Mouse (Mus musculus): Measurements from ENCODE around the gene Fam43a. TPM values are rescaled to one million over a fixed set of nuclear protein-coding genes. Genes with fewer than 3 reads are reported as not detected.

The Fam43a gene
- 11.1 and 13.0 TPM in 2 replicates for polyA plus RNA-seq (2014; fragmentation: Nextera tagmentation; extraction: Ambion mirVana)

DNA sequence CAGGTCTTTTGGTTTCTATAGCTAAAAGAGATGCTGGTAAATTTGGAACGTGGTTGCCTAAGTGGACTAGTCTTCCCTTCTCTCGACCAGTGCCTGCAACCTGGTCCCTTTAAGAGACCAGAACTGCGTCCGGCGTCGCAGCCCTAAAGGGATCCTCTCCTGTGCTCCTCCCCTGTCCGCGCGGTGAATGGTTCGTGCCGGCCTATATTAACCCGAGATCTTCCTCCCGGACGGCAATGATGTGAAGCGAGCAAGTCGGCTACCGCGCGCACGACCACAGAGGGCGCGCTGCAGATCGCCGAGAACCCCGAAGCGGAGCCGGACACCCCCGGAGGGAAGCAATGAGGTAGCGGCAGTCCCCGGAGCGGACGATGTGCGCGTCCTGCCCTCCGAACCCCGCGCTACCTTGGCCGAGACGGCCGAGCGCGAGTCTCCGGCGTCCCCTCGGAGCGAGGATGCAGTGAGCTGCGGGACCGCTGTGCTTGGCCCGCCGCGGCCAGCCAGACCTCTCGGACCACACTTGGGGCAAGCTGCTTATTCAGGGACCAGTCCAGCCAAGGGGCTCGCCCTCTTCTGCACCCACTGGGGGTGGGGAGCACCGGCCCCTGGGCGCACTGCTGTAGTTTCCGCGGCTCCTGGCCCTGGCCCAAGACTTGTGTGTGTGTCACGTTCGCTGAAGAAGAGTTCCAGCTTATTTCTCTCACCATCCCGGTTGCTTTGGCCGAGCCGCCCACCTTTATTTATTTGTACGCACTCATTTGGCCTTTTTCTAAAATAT lies at the start of gene Fam43a:
Gene Fam43a, plus strand, starts transcription at position 233 of the 778 bp plus-strand sequence.
- H3K27me3 ChIP-seq (ENCODE audit: insufficient read depth, low read length) = peaks cover 5% of the 10 kb centered on the region; the same call in 1 of the 2 replicates
- peak; percentile 82 for ATAC-seq (ENCODE audit: insufficient read depth)
- H3K9ac ChIP-seq = peak within 1 kb of the TSS; percentile 70
- DNase-seq = peak; percentile 96
- peak; percentile 64 for TF ChIP-seq CTCF (IDR thresholded peaks at IDR 0.05; ENCODE audit: low read depth)
- peak within 1 kb of the TSS; percentile 94 for H3K4me2 ChIP-seq
- under 1% methylated on average over 63 of the region's 63 CpGs for WGBS
- peaks cover 4% of the 10 kb centered on the region; the same call in 1 of the 2 replicates for H3K36me3 ChIP-seq (ENCODE audit: insufficient read depth)
- H3K4me3 ChIP-seq (ENCODE audit: low read depth, low read length) = peak within 1 kb of the TSS; percentile 60
- no peaks in the 10 kb centered on the region for H3K9me3 ChIP-seq (ENCODE audit: low read depth, low read length)
- peak within 1 kb of the TSS; percentile 69 for H3K27ac ChIP-seq (ENCODE audit: low read depth)
- peaks cover 29% of the 10 kb centered on the region for H3K4me1 ChIP-seq (ENCODE audit: insufficient read depth)

DNA sequence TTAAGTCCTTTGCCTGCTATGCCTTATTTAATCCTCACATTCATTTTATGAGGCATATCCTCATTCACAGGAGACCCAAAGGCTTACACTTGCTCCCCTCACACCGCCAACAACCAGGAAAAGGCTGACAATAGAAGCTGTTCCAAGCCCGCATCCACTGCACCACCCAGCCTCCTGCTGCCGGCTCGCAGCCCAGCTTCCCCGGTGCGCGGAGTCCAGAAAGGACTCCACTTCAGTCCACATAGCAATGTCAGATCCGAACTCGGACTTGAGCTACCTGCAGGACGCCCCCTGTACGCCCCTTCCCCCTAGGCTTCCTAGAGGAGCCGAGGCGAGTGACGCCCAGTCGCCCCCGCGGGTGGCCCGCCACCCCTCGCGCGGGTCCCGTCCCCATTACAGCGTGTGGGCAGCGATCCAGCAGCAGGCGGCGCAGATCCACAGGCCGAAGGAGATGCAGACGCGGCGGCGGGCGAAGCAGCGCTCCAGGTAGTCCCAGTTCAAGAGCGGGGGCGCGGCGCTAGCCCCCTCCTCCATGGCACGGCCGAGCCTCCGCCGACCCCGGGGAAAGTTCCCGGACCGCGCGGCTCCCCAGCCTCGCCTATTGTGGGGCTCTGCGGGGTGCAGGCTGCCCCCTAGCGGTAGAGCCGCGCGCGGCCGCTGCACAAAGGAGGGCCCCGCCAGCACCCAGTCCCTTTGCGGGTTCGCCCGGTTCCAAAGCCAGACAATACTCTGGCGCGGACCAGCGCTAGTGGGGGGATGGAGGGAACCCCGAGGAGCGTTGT lies 49.4 kb upstream of the Fam43a start:
- peaks cover 11% of the 10 kb centered on the region; the same call in 1 of the 2 replicates for H3K4me1 ChIP-seq (ENCODE audit: insufficient read depth)
- H3K4me3 ChIP-seq (ENCODE audit: low read depth, low read length) = peak overlapping the region; percentile 72
- H3K27ac ChIP-seq (ENCODE audit: low read depth) = peak overlapping the region; percentile 51; the same call in 1 of the 2 replicates
- DNase-seq = peak; percentile 89
- no peaks in the 10 kb centered on the region for H3K9me3 ChIP-seq (ENCODE audit: low read depth, low read length)
- peak; percentile 88 for TF ChIP-seq CTCF (IDR thresholded peaks at IDR 0.05; ENCODE audit: low read depth)
- peak overlapping the region; percentile 89 for H3K9ac ChIP-seq
- WGBS = under 1% methylated on average over 63 of the region's 63 CpGs
- no peaks in the 10 kb centered on the region for H3K27me3 ChIP-seq (ENCODE audit: insufficient read depth, low read length)
- H3K4me2 ChIP-seq = peak overlapping the region; percentile 84
- H3K36me3 ChIP-seq (ENCODE audit: insufficient read depth) = 0 out of 2 replicates have a peak, but pooled peaks cover 9% of the 10 kb centered on the region
- ATAC-seq (ENCODE audit: insufficient read depth) = peak; percentile 86

DNA sequence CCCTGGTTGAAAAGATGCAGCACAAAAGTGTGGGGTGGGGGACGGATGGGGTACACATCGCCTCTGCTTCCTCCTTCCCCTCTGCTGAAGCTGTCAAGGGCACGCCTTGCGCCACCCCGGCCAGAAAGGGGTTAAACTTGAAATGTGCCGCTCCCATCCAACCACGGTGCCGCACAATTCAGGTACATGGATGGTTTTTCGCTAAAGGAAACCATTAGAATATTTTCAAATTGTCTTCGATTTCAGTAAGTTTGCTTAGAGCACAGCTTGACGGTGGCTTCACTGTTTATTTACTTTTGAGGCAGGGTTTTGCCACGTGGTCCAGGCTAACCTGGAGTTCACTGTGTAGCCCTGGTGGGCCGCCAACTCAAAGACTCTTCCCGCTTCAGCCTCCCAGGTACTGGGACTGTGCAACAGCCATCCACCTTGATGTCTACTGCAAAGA lies 48.8 kb upstream of the Fam43a start, which contains the start of gene Tmem44:
Gene Tmem44, minus strand, starts transcription at position 95 of the 445 bp plus-strand sequence.
- Histone ChIP-seq H3K4me1 (ENCODE audit: insufficient read depth) (peaks cover 11% of the 10 kb centered on the region; the same call in 1 of the 2 replicates), H3K36me3 (ENCODE audit: insufficient read depth) (0 out of 2 replicates have a peak, but pooled peaks cover 9% of the 10 kb centered on the region), H3K27ac (ENCODE audit: low read depth) (peak within 1 kb of the TSS; percentile 51; the same call in 1 of the 2 replicates), H3K9ac (peak within 1 kb of the TSS; percentile 89), H3K4me2 (peak within 1 kb of the TSS; percentile 84), H3K4me3 (ENCODE audit: low read depth, low read length) (peak within 1 kb of the TSS; percentile 72), H3K9me3 (ENCODE audit: low read depth, low read length) (no peaks in the 10 kb centered on the region; the same call in 1 of the 2 replicates), H3K27me3 (ENCODE audit: insufficient read depth, low read length) (no peaks in the 10 kb centered on the region)
- peak; percentile 32 for ATAC-seq (ENCODE audit: insufficient read depth)
- 3% methylated on average over 14 of the region's 14 CpGs for WGBS
- TF ChIP-seq CTCF (IDR thresholded peaks at IDR 0.05; ENCODE audit: low read depth) = no peak
- peak; percentile 57 for DNase-seq

DNA sequence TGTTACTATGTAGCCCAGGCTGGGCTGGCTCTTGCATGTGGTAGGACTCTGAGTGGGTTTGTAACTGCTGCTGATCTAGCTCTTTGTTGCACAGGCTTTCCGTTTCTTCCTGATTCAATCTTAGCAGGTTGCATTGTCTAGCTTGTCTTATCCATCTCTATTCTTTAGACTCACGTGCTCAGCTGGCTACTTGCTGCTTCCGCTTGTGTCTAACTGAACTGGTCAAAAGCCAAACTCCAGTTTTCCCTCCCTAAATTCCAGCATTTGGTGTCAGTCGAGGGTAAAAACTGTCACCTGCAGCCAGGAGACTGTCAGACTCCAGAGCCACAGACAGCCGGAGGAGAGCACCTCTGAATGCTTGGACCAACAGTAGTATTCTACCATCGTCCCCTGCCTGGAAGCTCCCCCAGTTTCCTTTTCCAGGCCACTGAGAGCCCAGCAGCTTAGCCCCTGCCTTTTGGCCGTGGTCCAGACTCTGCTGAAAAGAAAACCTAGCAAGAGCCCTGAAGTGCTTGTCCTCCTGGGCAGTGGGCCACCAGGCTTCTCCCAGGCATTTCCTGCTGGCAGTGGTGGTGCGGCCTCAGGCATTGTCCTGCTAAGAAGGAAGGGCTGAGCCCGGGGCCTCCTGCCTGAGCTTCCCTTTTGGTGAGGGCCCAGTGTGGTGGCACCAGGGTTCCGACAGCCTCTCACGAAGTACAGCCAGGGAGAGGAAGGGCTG lies 46.7 kb upstream of the Fam43a start:
- H3K9me3 ChIP-seq (ENCODE audit: low read depth, low read length) = no peaks in the 10 kb centered on the region; the same call in 1 of the 2 replicates
- no peak for TF ChIP-seq CTCF (IDR thresholded peaks at IDR 0.05; ENCODE audit: low read depth)
- 17% methylated on average over 11 of the region's 11 CpGs for WGBS
- H3K4me3 ChIP-seq (ENCODE audit: low read depth, low read length) = no peak overlapping the region
- peak overlapping the region; percentile 29 for H3K4me2 ChIP-seq
- DNase-seq (peak; percentile 96), ATAC-seq (ENCODE audit: insufficient read depth) (peak; percentile 80)
- H3K4me1 ChIP-seq (ENCODE audit: insufficient read depth) = peaks cover 11% of the 10 kb centered on the region; the same call in 1 of the 2 replicates
- H3K36me3 ChIP-seq (ENCODE audit: insufficient read depth) = 0 out of 2 replicates have a peak, but pooled peaks cover 6% of the 10 kb centered on the region
- H3K27me3 ChIP-seq (ENCODE audit: insufficient read depth, low read length) = no peaks in the 10 kb centered on the region
- peak overlapping the region; percentile 25 for H3K9ac ChIP-seq
- H3K27ac ChIP-seq (ENCODE audit: low read depth) = peak overlapping the region; percentile 93

DNA sequence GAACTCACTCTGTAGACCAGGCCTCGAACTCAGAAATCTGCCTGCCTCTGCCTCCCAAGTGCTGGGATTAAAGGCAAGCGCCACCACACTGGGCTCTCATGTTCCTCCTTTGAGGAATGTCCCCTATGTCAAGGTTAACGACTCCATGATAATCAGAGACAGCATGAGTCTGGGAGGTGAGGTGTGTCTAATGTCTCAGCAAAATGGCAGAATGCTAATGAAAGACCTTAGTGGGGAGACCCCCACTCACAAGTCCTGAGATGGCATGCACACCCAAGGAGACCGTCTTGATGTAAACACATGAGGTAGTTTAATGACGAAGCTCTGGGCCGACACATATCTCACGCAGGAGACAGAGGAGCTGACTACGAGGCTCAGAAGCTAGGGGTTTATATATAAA lies 45.4 kb upstream of the Fam43a start:
- no peaks in the 10 kb centered on the region; the same call in 1 of the 2 replicates for H3K9me3 ChIP-seq (ENCODE audit: low read depth, low read length)
- H3K4me3 ChIP-seq (ENCODE audit: low read depth, low read length) = no peak overlapping the region
- H3K4me1 ChIP-seq (ENCODE audit: insufficient read depth) = peaks cover 11% of the 10 kb centered on the region; the same call in 1 of the 2 replicates
- no peak for ATAC-seq (ENCODE audit: insufficient read depth)
- no peak overlapping the region for H3K27ac ChIP-seq (ENCODE audit: low read depth)
- no peak for DNase-seq
- no peak overlapping the region for H3K4me2 ChIP-seq
- no peak for TF ChIP-seq CTCF (IDR thresholded peaks at IDR 0.05; ENCODE audit: low read depth)
- no peaks in the 10 kb centered on the region for H3K27me3 ChIP-seq (ENCODE audit: insufficient read depth, low read length)
- H3K9ac ChIP-seq = no peak overlapping the region
- peaks cover 18% of the 10 kb centered on the region for H3K36me3 ChIP-seq (ENCODE audit: insufficient read depth)
- WGBS = 93% methylated on average over 8 of the region's 8 CpGs

DNA sequence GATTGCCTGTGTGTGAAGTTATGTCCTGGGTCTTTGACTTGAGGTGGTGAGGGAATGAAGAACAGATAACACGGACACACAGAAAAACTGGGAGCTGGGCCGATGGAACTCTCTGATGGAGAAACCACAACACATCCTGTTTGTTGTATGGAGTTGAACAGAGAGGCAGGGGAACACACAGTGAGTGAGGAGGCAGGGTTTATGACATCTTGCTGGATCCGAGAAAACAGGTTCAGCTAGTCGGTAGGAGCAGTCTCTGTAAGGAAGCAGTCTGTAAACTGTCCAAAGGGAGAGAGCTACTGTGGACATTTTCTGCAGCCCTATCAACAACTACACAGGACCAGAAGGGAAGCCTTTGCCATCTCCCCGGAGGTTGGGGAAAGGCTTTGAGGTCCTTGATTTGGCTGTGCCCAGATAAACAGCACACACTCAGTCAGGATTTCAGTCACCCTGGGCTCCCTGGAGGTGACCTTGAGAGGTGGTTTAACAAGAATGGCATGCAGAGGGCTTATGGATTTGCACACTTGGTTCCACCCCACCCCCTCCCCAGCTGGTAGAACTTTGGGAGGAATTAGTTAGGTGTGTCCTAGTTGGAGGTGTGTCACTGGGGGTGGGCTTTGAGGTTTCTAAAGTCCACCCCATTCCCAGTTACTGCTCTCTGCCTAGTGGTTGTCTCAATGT lies 40.1 kb upstream of the Fam43a start:
- H3K4me1 ChIP-seq (ENCODE audit: insufficient read depth) = no peaks in the 10 kb centered on the region
- H3K4me2 ChIP-seq = no peak overlapping the region
- H3K9ac ChIP-seq = no peak overlapping the region
- no peak overlapping the region for H3K4me3 ChIP-seq (ENCODE audit: low read depth, low read length)
- no peak for TF ChIP-seq CTCF (IDR thresholded peaks at IDR 0.05; ENCODE audit: low read depth)
- no peaks in the 10 kb centered on the region for H3K27me3 ChIP-seq (ENCODE audit: insufficient read depth, low read length)
- H3K36me3 ChIP-seq (ENCODE audit: insufficient read depth) = peaks cover 72% of the 10 kb centered on the region
- ATAC-seq (ENCODE audit: insufficient read depth) (no peak), DNase-seq (no peak)
- WGBS = 84% methylated on average over 5 of the region's 5 CpGs
- H3K9me3 ChIP-seq (ENCODE audit: low read depth, low read length) = no peaks in the 10 kb centered on the region; the same call in 1 of the 2 replicates
- no peak overlapping the region for H3K27ac ChIP-seq (ENCODE audit: low read depth)
